Mouse (Mus musculus) adrenal gland, adult 18-20 months (tissue): ENCODE results near the gene Ttc26. TPM values are rescaled to one million over a fixed set of nuclear protein-coding genes. Genes with fewer than 3 reads are reported as not detected.
"Not testable (repeated sequence)": the region's sequence is repeated elsewhere in the genome, so short reads cannot be mapped to it uniquely, and the experiment has no call there.

Experiments used
- DNase-seq, 2 experiments: peaks; one replicate each; pipeline ENCODE4 v3.0.0; 2021 to 2022; ENCODE audit warnings: low spot score in 2 of 2
- total RNA-seq, 2 experiments: library from RNA; stranded (reverse); gene quantifications; 1 replicate in 1 of 2; 2 replicates in 1 of 2; pipeline ENCODE4 v1.2.3; 2021

The Ttc26 gene
- total RNA-seq, 2 experiments from 2014 or later: 1.3 to 2.3 TPM

GRCm38 (mm10) chr6:38453049-38453448, 71.8 kb downstream of the Ttc26 start:
- no peak for DNase-seq

- DNase-seq: not testable (repeated sequence)
Measured at GRCm38 (mm10) chr6:38456425-38456824, 75.2 kb downstream of the Ttc26 start.

- DNase-seq: no peak
Measured at GRCm38 (mm10) chr6:38458075-38458474, 76.8 kb downstream of the Ttc26 start.

GRCm38 (mm10) chr6:38469591-38469990, 88.3 kb downstream of the Ttc26 start:
- DNase-seq: no peak

Other genes with a start within 250 kb of the Ttc26 start
- 1 to 10 TPM; 2.6 to 3.1 TPM for gene D630045J12Rik, start 127.5 kb upstream of the Ttc26 start, total RNA-seq
- gene Zc3hav1l, start 82.2 kb upstream of the Ttc26 start, total RNA-seq: 1 to 10 TPM; 2.1 to 2.8 TPM
- gene Zc3hav1, start 26.9 kb upstream of the Ttc26 start, total RNA-seq: 10 to 100 TPM; 50.6 to 65.0 TPM
- 10 to 100 TPM; 25.5 to 26.8 TPM for gene Ubn2, start 52.5 kb downstream of the Ttc26 start, total RNA-seq
- 100 to 1,000 TPM; 109 to 148 TPM for gene Fmc1, start 152.0 kb downstream of the Ttc26 start, total RNA-seq
- 100 to 1,000 TPM; 118 to 152 TPM for gene Luc7l2, start 169.9 kb downstream of the Ttc26 start, total RNA-seq